Mouse (Mus musculus) lung, postnatal 4 days (tissue): ENCODE measurements around the gene Lhcgr.

Experiments
- DNase-seq, 2 experiments: peaks; one replicate each; pipeline ENCODE4 v3.0.0; 2021

The Lhcgr gene

DNA sequence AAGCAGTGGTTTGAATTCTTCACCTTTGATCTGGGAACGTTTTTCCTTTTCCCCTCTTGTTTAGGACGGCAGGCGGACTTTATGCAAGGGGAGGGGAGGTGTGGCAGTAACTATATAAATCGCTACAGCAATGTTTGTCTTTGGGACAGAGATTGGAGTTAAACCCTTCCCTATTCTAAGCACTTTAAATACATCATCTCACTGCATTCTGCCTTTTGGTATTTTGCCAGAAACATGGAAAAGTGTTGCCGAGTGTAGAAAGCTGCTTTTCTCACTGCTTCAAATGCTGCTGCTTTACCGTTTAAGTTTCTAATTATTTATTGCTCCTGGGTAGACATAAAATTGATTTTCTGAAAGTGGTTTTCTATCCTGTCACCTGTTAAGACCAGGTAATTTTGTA lies 89.4 kb downstream of the Lhcgr start:
- no peak for DNase-seq

DNA sequence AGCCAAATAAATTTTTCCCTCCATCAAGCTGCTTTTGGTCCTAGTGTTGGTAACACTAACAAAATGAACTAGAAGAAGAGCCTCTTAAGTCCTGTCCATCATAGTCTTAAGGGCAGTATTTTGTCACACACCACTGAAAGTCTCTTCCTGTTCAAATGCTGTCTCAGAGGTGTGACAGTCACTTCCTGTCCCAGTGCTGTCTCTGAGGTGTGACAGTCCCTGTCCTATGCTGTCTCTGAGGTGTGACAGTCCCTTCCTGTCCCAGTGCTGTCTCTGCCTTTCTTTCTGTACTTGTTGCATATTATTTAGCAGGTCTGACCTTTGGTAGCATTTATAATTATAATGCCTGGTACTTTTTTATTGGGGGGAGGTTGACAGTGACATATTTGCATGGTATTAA lies 90.9 kb downstream of the Lhcgr start:
- DNase-seq, result no peak

DNA sequence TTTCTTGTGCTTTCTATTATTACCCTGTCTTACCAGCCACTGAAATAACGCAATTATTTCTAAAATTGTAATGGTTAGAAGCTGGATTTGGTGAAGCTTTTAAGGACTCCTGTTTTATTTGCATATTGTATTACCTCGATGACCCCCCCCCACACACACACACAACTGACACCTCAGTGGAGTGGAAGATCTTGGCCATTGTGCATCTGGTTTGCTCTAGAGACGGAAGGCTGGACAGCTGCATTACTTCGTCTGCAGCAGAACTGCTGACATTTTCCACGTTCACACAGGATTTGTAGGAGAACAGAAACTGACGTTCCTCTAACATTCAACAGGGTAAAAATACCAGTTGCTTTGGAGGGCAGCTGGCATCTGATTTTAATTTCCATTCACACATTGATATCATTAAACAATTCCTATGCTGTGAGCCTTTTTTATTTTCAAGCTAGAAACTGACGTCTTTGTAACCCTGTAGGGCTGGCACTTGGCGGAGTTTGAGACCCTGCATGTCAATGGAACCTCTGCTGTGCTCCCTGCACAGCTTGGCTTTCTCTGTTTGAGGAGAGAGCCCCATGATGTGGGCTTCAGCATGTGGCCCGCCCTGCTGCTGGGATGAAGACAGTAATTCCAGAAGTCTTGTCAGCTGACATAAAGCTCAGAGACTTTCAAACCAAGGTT lies 95.0 kb downstream of the Lhcgr start:
- no peak for DNase-seq

DNA sequence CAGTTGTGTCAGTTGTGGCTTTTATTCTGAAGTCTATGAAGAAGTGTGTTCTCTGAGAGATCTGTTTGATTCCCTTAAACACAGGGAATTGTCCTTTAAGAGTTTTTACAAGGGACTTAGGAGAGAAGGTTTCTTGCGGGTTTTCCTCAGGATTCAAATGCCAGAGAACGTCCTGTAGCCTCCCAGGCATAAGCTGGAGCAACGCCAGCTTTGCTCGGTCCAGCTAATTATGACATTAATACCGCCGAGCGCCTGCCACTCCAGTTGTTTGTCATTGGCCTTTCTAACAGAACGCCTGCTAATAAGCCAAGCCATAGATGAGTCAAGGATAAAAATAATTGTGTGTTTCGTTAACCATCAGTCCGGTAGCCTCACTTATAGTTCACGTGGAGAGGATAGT lies 103.6 kb downstream of the Lhcgr start:
- no peak for DNase-seq

DNA sequence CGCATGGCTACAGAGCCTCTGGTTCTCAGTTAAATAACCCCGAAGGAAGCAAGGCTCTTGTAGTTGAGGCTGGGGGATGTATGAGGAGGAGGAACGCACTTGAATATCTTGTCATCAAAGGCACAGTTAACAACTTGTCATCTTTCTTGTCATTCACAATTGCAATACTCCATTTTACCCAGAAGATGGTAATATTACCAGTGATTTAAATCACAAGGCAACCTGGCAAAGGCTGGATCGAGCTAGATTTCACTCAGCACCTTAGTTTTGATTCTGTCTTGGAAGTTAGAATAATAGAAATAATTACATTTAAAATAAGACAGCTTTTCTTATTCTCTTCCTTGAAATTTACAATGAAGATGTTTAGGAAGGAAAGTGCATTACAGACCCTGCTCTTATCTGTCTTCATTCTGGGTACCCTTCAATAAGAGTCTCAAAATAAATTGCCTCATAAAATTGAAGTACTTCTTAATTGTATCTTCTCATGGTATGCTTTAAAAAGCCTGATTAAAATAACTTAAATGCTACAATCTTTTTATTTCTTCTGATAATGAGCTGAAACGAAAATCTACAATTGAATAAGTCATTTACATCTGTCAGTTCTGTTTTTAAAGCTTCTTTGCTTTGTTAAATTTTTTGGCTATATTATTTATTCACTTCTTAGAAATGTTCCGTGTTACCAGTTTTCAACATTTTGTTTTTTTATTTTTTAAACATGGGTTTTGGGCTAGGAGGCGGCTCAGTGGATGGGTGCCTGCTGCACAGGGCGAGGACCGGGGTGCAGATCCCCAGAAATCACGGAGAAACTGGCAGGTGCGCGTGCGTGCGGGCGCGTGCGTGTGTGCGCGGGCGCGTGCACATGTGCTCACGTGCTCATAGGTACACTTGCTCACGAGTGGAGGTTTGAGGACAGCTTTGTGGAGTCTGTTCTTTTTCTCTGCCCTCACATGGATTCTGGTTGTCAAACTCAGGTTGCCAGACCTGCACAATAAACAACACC lies 116.2 kb downstream of the Lhcgr start:
- DNase-seq, result no peak

DNA sequence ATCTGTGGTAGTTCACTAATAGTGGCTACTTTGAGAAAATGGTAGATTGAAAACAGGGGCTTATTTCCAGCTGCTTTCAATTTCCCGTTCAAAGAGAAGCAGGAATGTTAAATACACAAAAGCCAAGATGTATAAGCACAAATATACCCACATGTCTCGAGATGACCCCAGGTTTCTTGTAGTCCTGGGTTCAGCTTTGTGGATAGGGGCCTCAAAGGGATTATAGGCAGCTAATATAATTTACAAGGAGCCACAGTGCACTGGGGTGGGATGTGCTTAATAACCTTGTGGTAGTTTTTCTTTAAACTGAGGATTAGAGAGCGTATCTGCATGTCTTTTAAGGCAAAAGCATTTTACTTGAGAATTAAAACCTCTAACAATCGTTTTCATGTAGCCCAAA lies 121.0 kb downstream of the Lhcgr start:
- DNase-seq, result no peak

DNA sequence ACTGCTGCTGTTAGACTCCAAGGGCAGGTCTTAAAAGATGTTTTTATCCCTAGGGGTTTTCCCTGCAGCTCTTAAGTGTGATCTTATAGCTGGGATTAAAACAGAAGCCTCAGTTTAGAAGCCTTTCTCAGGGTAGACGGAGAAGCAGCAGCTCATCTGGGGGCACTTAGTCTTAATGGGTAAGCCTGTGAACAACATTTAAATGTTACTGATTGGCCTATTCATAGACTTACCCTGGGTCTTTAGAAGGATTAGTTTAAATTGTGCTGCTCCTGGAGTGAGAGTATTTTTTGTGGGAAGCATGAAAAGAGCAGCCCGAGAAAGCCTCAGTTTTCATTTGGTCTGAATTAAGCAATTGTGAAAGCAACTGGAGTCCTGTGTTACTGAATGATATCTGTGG lies 121.9 kb downstream of the Lhcgr start:
- DNase-seq, result no peak

DNA sequence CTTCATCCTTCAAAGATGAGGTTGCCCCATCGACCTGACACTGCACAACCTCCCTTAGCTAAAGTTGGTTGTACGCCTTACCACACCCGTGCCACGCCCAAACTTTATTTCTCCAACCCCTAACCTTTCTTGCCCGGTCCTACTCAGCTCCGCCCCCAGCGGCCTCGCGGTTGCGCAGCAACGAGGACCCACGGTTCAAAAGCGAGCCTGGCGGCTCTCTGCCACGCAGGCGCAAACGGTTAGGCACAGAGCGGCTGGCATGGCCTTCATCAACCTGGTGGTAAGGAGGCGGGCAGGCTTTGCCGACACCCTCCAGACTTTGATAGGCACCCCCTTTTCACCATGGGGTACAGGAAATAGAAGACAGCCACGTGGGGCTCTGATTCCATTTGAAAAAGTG lies 123.3 kb downstream of the Lhcgr start, which contains the start of gene Gtf2a1l:
Gtf2a1l (plus strand) TSS at position 209 of the 400 bp plus-strand sequence.
- peak; percentile 39 to 52 for DNase-seq
